In the genomic region with DNA sequence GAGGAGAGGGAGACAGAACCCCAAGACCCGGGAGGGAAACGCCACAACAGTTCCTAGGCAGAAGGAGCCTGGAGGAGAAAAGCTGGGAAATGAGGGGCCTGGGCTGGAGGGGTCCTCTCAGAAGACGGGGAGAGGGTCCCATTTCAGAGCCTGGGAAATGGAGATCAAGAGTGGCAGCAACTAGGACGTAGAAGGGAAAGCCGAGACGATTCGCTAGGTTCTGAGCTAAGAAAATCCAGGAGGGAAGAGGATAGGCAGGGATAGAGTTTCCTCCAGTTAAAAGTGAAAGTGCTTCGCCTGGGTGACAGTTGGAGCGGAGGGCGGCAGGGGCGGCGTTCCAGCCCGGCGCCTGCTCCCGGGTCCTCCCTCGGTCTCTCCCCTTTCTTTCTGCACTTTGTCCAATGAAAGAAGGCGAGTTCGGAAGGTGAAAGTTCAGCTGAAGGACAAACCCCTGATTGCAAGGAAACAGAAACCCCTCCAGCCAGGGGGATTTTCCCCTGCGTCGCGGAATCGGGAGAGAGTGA, we compare ENCODE assay signal across 8 mouse cellular contexts. TPM values are rescaled to one million over a fixed set of nuclear protein-coding genes. Genes with fewer than 3 reads are reported as not detected.
DNase-seq lines count a peak whose midpoint lies in the region; ATAC-seq lines count a peak whose summit lies in the region.

No protein-coding gene starts in this region.

- peaks cover 11% of the 10 kb centered on the region for H3K4me1 ChIP-seq in hindbrain, embryonic 12.5 days

- no peaks in the 10 kb centered on the region for H3K27me3 ChIP-seq in hindbrain, embryonic 12.5 days

- ATAC-seq in hindbrain, embryonic 12.5 days (ENCODE audit: low FRiP score), result peak; percentile 51

- DNase-seq in Muller cell, postnatal 12 days (ENCODE audit: inconsistent ontology term), result peak; percentile 90
- peak; percentile 75 for DNase-seq in cerebellum, adult 9-10 months
- peak; percentile 59 to 63 for DNase-seq in frontal cortex, postnatal 14 days (ENCODE audit: low spot score in 2 of 2)
- peak; percentile 50 to 59 for DNase-seq in layer of hippocampus, postnatal 25 days (ENCODE audit: extremely low spot score in 1 of 2, low spot score in 1 of 2)
- DNase-seq in lung, postnatal 36 days, result peak; percentile 85
- DNase-seq in retina, postnatal 1 day, result peak; percentile 90
- peak; percentile 54 for DNase-seq in urinary bladder, adult 2 months (ENCODE audit: low spot score)

- H3K9me3 ChIP-seq in hindbrain, embryonic 12.5 days (replicated peaks), result 0 out of 2 replicates have a peak, but pooled peaks cover 5% of the 10 kb centered on the region

- peak overlapping the region; percentile 72 for H3K4me3 ChIP-seq in hindbrain, embryonic 12.5 days

- peak overlapping the region; percentile 99 for H3K27ac ChIP-seq in hindbrain, embryonic 12.5 days

- H3K4me2 ChIP-seq in hindbrain, embryonic 12.5 days (replicated peaks), result peak overlapping the region; percentile 98

- peak overlapping the region; percentile 89 for H3K9ac ChIP-seq in hindbrain, embryonic 12.5 days

- under 1% methylated on average over 22 of the region's 22 CpGs for WGBS in hindbrain, embryonic 12.5 days

- H3K36me3 ChIP-seq in hindbrain, embryonic 12.5 days, result no peaks in the 10 kb centered on the region

RNA-seq across cellular contexts. Expression of a gene that starts 0.7 kb away (rescaled TPM):
- polyA plus RNA-seq in hindbrain, embryonic 12.5 days (2016; fragmentation: Nextera tagmentation; extraction: Ambion mirVana), result 87.6 and 88.4 TPM in 2 replicates
- 10 to 100 TPM; 85.7 to 92.0 TPM for total RNA-seq in layer of hippocampus, postnatal 25 days (2021)
- 46.5 and 67.6 TPM in 2 replicates for polyA plus RNA-seq in urinary bladder, adult 2 months (2012; rRNA removed)

Comparison
In these comparisons a context has a peak if more than half of its experiments do, and no peak if none do; other contexts are left out.
1. Peak in every context shown above with its lines: DNase-seq, ATAC-seq, H3K4me3 ChIP-seq and H3K27ac ChIP-seq.